Mouse (Mus musculus) frontal cortex, adult 2 months (tissue): ENCODE measurements at regions not wholly inside any gene's neighbourhood (a gene's known extent, or its start where the extent isn't known, plus 50 kb on each side); places are given as distances from the start of the nearest gene placed in this dataset.

Experiments used
- DNase-seq, 2 experiments: peaks; one replicate each; pipeline ENCODE4 v3.0.0; 2022; ENCODE audit warnings: low spot score in 1 of 2; ENCODE audit errors: extremely low spot score in 1 of 2

DNA sequence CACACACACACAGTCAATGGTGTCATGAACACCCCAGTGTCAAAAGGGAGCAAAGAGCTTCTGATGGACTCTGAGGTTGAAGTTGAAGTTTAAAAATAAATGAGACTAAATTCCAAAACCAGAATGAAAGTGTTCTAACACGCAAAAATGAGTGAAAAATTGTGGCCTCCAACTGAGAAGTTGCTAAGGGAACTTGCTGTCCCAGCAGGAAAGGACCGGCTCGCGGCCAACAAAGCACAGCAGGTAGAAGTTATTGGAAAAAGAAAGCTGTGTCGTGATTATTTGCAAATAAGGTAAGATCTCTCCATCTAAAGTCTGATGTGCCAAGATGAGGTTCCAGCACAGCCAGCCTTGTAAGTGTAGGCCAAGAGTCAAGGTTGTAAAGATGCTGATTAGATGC, 169.7 kb downstream of the Nrp2 start:
- no peak for DNase-seq

GRCm38 (mm10) chr1:62875631-62876030, 172.5 kb downstream of the Nrp2 start:
- no peak for DNase-seq

- DNase-seq: no peak
Measured at GRCm38 (mm10) chr1:62876685-62877084, 173.6 kb downstream of the Nrp2 start.

DNA sequence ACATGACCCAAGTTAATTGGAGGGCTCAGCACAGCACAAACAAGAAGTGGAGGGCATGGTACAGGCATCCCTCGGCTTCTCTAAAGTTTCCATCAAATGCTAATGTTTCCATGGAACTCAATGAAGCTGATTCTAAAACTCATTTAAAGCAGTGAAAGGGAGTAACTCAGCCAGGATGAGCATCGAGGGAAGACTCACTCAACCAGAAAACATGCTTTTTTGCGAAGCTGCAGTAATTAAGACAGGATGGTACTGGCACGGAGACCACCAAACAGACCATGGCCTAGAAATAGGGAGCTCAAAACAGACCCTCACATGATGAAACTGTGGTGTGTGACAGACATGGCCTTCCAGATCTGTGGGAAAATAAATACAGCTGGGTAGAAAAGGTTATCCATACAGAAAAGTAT, 177.8 kb downstream of the Nrp2 start:
- DNase-seq: no peak

DNA sequence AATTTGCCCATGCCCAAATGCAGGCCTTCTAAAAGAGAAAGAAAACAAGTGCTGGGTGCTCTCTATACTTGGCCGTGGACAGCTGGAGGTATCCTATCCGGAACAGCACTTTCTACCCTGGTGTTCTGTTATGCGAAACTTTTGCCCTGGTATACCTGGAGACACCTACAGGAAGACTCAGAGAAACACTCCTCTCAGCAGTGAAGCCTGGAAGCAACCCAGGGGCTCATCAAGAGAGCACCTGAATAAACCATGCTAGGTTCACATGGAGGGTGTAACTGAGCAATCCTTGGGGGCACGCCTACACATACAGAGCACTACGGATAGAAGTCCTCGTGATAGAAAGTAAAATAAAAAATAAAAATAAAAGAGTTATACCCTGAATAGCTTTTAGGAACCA, 178.4 kb downstream of the Nrp2 start:
- no peak for DNase-seq

DNA sequence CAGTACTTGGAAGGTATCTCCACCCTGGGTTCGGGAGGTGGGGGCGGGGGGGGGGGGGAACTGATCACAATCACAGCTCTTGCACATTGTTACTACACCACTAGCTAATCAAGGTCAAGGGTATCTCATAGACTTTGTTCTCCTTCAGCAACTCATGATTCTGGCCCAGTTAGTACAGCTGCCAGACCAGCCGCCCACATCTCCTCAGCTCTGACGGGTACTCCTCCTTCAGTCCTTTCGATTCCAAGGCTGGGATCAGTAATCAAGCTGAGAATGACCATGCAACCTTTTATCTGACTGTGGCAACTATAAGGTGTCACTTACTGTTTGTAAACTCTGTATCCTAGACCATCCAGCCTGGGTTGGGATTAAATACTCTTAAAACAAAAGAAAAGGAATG, 178.9 kb downstream of the Nrp2 start:
- DNase-seq: no peak

- DNase-seq: no peak
Measured at GRCm38 (mm10) chr1:62884876-62885480, 181.9 kb downstream of the Nrp2 start.

DNA sequence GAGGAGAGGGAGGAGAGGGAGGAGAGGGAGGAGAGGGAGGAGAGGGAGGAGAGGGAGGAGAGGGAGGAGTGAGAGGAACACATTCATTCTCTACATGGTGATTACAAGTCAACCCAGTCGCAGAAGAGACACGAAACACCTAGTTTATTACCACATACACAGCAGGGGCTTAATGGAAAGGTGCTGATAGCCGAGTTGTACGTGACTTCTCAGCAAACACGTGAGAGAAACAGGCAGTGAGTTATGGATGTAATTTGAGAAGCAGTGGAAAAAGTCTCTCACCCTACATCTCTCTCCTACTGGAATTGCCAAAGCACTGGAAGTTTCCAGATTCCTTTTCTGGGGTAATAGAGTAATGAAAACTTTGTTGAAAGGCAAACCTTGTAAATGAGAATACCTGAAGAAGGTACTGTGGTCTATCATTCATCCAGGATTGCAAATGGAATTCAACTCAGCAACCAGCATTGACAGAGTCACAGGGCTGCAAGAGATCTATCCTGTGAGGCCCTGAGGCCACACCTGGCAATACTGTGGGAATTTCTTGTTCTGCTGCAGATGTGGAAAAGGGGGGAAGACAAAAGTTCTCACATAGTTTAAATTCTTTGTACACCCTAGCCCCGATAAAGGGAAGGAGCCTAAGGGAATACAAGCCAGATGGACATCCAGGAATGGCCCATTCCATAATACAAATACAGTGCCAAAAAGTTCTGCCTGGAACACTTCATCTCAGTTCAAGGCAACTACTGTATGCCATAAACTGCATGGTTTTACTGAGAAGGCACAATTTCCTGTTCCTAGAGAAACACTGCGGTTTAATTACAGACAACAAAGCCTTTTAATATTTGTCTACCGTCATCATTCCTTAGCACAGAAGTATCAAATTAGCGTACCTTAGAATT, 184.7 kb downstream of the Nrp2 start:
- DNase-seq: no peak

GRCm38 (mm10) chr1:62901375-62901774, 198.3 kb downstream of the Nrp2 start:
- peak; percentile 55 to 81 for DNase-seq

DNA sequence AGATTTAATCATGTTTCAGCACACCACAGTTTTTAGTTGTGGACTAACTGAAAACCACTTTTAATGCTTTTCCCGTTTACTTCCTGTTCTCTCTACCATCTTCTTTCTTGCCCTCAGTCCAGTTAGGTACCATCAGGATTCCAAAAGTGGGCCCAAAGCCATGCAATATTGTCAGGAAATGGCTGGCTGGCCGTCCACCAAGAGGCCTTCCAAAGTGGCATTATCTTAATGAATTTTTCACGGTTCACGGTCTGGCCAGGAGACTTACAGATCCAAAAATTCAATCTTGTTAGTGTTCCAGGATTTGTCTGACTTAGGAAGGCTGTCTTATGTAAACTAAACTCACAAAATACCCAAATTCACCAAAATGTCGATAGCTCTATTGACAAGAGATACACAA, 198.8 kb downstream of the Nrp2 start:
- no peak for DNase-seq

- DNase-seq: no peak
Measured at GRCm38 (mm10) chr1:62902931-62903453, 199.9 kb downstream of the Nrp2 start.

DNA sequence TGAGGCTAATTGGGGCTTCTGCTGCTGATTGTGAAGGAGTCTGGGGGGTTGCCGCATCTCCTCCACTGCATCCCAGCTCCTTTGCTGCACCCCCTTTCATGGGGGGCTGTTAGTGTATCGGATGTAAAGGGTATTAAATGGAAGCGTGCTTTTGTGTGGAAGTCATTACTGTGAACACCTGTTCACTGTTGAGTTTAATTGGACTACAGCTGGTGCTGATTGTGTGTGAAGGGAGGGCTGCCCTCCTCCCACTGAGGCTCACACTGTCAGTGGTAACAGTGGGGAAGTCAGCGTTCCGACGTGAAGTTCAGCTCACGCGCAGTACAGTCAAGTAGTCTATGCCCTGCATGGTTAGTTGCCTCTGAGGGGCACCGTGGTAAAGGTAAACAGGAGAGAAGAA, 202.7 kb downstream of the Nrp2 start:
- DNase-seq: no peak

DNA sequence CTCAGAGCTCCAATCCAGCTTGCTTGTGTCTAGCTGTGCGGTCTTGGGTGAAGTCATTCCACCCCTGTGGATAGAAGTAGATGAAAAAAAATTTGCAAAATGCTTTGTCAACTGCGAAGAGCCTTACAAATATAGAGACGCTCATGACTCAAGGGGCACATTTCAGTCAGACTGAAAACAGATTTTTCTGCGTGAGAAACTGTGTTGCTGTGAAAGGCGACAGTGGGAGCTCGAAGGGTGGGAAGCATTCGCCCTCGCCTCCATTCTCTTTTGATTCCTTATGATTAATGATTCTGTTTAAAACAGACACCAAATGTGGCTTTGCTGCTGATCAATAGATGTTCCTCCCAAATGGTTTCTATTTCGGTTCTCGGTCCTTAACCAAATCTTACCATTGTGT, 204.2 kb downstream of the Nrp2 start:
- DNase-seq: peak in 1 of 2 experiments; percentile 59
